Mouse (Mus musculus) heart, embryonic 13.5 days (tissue): Measurements from ENCODE around the gene Lsm10. TPM values are rescaled to one million over a fixed set of nuclear protein-coding genes. Genes with fewer than 3 reads are reported as not detected.

ENCODE experiments used
- ATAC-seq: fragments of 200-750 bp; cut with Nextera tagmentation; 2 replicates; pipeline ENCODE4 v1.8.0; 2017; ENCODE audit warnings: moderate TSS enrichment; ENCODE audit not compliant: insufficient number of reproducible peaks, low FRiP score, low TSS enrichment; ENCODE audit errors: extremely low read depth
- H3K27ac ChIP-seq: fragments of 300-500 bp; sonication (generic); replicated peaks from 2 replicates; pipeline ENCODE4 v1.5.1; 2015; ENCODE audit warnings: moderate library complexity, mild to moderate bottlenecking, inconsistent platforms
- H3K27me3 ChIP-seq: fragments of 300-500 bp; sonication (generic); replicated peaks from 2 replicates; pipeline ENCODE4 v1.6.1; 2015; ENCODE audit warnings: mild to moderate bottlenecking, inconsistent platforms
- H3K36me3 ChIP-seq: fragments of 300-500 bp; sonication (generic); 2 replicates; pipeline ENCODE4 v1.6.1; 2015; ENCODE audit warnings: mild to moderate bottlenecking, inconsistent platforms
- H3K4me1 ChIP-seq: fragments of 300-500 bp; sonication (generic); 2 replicates; pipeline ENCODE4 v1.6.1; 2015; ENCODE audit warnings: inconsistent platforms
- H3K4me2 ChIP-seq: fragments of 300-500 bp; sonication (generic); 2 replicates; pipeline ENCODE4 v1.6.1; 2015; ENCODE audit warnings: inconsistent platforms, mild to moderate bottlenecking, moderate library complexity
- H3K4me3 ChIP-seq: fragments of 300-500 bp; sonication (generic); 2 replicates; pipeline ENCODE4 v1.5.1; 2015; ENCODE audit warnings: moderate library complexity, mild to moderate bottlenecking, inconsistent platforms
- H3K9ac ChIP-seq: fragments of 300-500 bp; sonication (generic); 2 replicates; pipeline ENCODE4 v1.6.1; 2015; ENCODE audit warnings: inconsistent platforms, mild to moderate bottlenecking, moderate library complexity
- H3K9me3 ChIP-seq: fragments of 300-500 bp; sonication (generic); 2 replicates; pipeline ENCODE4 v1.6.1; 2016; ENCODE audit warnings: inconsistent platforms
- WGBS: fragments of 180-500 bp; shearing (Covaris S2); methylation state at CpG from one replicate; pipeline ENCODE4 v1.1.7; 2015; ENCODE audit warnings: mixed read lengths; 5-methylcytosine and 5-hydroxymethylcytosine counted together
- polyA plus RNA-seq: library from polyadenylated mRNA; unstranded; fragments of >200 nt; fragmentation: Nextera tagmentation; extraction: Ambion mirVana; gene quantifications from 2 replicates; pipeline ENCODE4 v1.2.1, GENCODE M21; 2015

The Lsm10 gene
- polyA plus RNA-seq, 1 experiment from 2014 or later: 35.2 TPM

DNA sequence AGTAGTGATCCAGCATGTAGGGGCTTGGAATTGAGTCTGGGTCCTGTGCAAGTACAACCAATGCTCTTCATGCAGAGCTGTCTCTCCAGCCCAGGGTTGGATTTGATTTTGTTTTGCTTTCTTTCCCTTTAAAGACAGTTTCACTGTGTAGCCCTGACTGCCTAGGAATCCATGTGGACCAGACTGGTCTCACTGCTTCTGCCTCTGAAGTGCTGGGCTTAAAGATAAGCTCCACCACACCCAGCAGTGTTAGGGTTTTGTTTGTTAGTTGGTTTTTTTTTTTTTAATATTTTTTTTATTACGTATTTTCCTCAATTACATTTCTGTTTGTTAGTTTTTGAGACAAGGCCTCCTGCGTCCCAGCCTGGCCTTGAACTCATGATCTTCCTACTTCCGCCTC is 2.9 kb downstream of the Lsm10 start:
- H3K4me1 ChIP-seq: peaks cover 63% of the 10 kb centered on the region
- peak overlapping the region; percentile 81 for H3K27ac ChIP-seq
- H3K27me3 ChIP-seq: no peaks in the 10 kb centered on the region
- H3K9me3 ChIP-seq: no peaks in the 10 kb centered on the region
- H3K4me3 ChIP-seq: no peak overlapping the region
- peaks cover 21% of the 10 kb centered on the region for H3K36me3 ChIP-seq
- ATAC-seq: no peak
- peak overlapping the region; percentile 48 for H3K4me2 ChIP-seq
- H3K9ac ChIP-seq: peak overlapping the region; percentile 37; the same call in 1 of the 2 replicates
- 83% methylated on average over 3 of the region's 3 CpGs for WGBS

DNA sequence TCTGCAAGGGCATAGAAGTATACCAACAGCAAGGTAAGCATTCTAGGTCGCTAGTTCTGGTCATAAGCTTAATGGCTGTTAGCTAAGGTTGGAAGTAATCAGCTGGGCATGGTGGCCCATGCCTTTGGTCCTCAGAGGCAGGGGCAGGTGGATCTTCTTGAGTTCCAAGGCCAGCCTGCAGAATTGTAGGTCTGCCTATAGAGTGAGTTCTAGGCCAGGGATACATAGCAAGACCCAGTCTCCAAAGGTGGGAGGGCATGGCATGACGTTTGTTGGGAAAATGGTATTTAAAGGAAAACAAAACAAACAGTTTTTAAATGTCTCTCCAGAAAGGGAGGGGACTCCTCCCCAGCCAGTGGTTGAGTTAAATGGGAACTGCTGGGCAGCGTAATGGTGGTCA is 4.3 kb downstream of the Lsm10 start:
- no peak for ATAC-seq
- Histone ChIP-seq H3K9me3 (no peaks in the 10 kb centered on the region), H3K9ac (no peak overlapping the region), H3K4me3 (no peak overlapping the region), H3K36me3 (peaks cover 21% of the 10 kb centered on the region), H3K4me1 (peaks cover 77% of the 10 kb centered on the region), H3K27ac (0 out of 2 replicates have a peak overlapping the region, but pooled peaks have one; percentile 81), H3K27me3 (no peaks in the 10 kb centered on the region), H3K4me2 (no peak overlapping the region)
- 83% methylated on average over 3 of the region's 3 CpGs for WGBS

GRCm38 (mm10) chr4:126102061-126102841 is 5.8 kb downstream of the Lsm10 start:
- peak overlapping the region; percentile 94 for H3K4me3 ChIP-seq
- no peak; the same call in 1 of the 2 replicates for ATAC-seq

GRCm38 (mm10) chr4:126103057-126103581 is 6.7 kb downstream of the Lsm10 start:
- H3K4me1 ChIP-seq: peaks cover 86% of the 10 kb centered on the region
- WGBS: under 1% methylated on average over 15 of the region's 15 CpGs
- ATAC-seq: peak; percentile 72

More at GRCm38 (mm10) chr4:126102061-126102841, 5.8 kb downstream of the Lsm10 start:
- 51% methylated on average over 7 of the region's 7 CpGs for WGBS
- peak overlapping the region; percentile 96 for H3K27ac ChIP-seq
- peak overlapping the region; percentile 97 for H3K9ac ChIP-seq
- peaks cover 86% of the 10 kb centered on the region for H3K4me1 ChIP-seq
- H3K36me3 ChIP-seq: peaks cover 21% of the 10 kb centered on the region
- H3K9me3 ChIP-seq: no peaks in the 10 kb centered on the region
- no peaks in the 10 kb centered on the region for H3K27me3 ChIP-seq
- peak overlapping the region; percentile 99 for H3K4me2 ChIP-seq

GRCm38 (mm10) chr4:126103590-126104068 is 7.2 kb downstream of the Lsm10 start, which contains the start of gene Stk40:
Stk40 (plus strand) TSS chr4:126103957.
- H3K9ac ChIP-seq: peak within 1 kb of the TSS; percentile 97
- no peaks in the 10 kb centered on the region for H3K9me3 ChIP-seq
- peak; percentile 85 for ATAC-seq
- peak within 1 kb of the TSS; percentile 99 for H3K4me2 ChIP-seq
- under 1% methylated on average over 34 of the region's 34 CpGs for WGBS
- no peaks in the 10 kb centered on the region for H3K27me3 ChIP-seq
- peaks cover 15% of the 10 kb centered on the region for H3K36me3 ChIP-seq
- peak within 1 kb of the TSS; percentile 94 for H3K4me3 ChIP-seq
- peaks cover 87% of the 10 kb centered on the region for H3K4me1 ChIP-seq
- peak within 1 kb of the TSS; percentile 96 for H3K27ac ChIP-seq

More at GRCm38 (mm10) chr4:126103057-126103581, 6.7 kb downstream of the Lsm10 start:
- H3K27ac ChIP-seq: peak overlapping the region; percentile 96
- peak overlapping the region; percentile 94 for H3K4me3 ChIP-seq
- H3K27me3 ChIP-seq: no peaks in the 10 kb centered on the region
- H3K4me2 ChIP-seq: peak overlapping the region; percentile 99
- H3K36me3 ChIP-seq: peaks cover 20% of the 10 kb centered on the region
- H3K9me3 ChIP-seq: no peaks in the 10 kb centered on the region
- peak overlapping the region; percentile 97 for H3K9ac ChIP-seq

DNA sequence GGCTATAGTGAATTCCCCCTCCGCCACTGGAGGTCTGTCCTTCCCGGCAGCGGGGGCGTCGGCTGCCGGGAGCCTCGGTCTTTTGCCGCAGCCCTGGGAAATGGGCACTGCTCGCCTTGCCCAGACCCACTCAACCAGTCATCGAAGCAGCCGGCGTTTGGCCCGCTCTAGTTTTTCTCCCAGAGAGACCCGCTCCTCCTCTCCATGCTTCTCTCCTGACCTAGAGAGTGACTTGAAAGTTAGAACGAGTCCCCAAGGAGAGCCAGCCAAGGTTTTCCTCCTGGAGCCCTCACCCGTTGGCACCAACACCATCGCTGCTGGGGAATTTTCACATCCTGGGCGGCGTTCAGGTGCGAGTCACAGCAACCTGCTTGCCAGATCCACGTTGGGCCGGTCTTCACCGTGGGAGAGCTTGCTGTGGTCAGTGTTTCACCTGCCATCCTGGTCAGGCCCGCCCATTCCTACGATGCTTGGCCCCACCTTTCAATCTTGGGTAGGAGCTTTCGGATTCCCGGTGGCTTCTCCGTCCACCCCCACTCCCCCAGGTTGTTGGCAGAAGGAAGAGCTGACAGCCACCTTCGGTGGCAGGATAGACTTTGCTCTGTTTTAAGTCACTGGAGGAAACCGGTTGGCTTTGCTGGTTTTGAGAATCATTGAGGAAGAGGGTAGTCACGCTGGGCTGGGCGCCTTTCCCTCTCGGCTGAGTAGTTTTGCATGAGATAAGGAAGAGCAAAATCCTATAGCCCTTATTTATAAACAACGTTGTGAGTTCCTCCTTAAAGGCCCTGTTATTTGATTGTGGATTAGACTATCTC is 8.0 kb downstream of the Lsm10 start:
- ATAC-seq: no peak
- Histone ChIP-seq H3K27me3 (no peaks in the 10 kb centered on the region), H3K4me1 (peaks cover 87% of the 10 kb centered on the region), H3K27ac (peak overlapping the region; percentile 96), H3K36me3 (0 out of 2 replicates have a peak, but pooled peaks cover 8% of the 10 kb centered on the region), H3K9ac (peak overlapping the region; percentile 97), H3K4me2 (peak overlapping the region; percentile 99), H3K9me3 (no peaks in the 10 kb centered on the region), H3K4me3 (peak overlapping the region; percentile 94)
- 1% methylated on average over 34 of the region's 34 CpGs for WGBS

- no peak overlapping the region for H3K27ac ChIP-seq
- peak overlapping the region; percentile 97 for H3K9ac ChIP-seq
- peaks cover 87% of the 10 kb centered on the region for H3K4me1 ChIP-seq
- H3K27me3 ChIP-seq: no peaks in the 10 kb centered on the region
- no peaks in the 10 kb centered on the region for H3K9me3 ChIP-seq
- H3K36me3 ChIP-seq: 0 out of 2 replicates have a peak, but pooled peaks cover 7% of the 10 kb centered on the region
- H3K4me3 ChIP-seq: peak overlapping the region; percentile 94
- no peak for ATAC-seq
- 66% methylated on average over 7 of the region's 7 CpGs for WGBS
- peak overlapping the region; percentile 99 for H3K4me2 ChIP-seq
Observed at GRCm38 (mm10) chr4:126105131-126105783, 8.8 kb downstream of the Lsm10 start.

DNA sequence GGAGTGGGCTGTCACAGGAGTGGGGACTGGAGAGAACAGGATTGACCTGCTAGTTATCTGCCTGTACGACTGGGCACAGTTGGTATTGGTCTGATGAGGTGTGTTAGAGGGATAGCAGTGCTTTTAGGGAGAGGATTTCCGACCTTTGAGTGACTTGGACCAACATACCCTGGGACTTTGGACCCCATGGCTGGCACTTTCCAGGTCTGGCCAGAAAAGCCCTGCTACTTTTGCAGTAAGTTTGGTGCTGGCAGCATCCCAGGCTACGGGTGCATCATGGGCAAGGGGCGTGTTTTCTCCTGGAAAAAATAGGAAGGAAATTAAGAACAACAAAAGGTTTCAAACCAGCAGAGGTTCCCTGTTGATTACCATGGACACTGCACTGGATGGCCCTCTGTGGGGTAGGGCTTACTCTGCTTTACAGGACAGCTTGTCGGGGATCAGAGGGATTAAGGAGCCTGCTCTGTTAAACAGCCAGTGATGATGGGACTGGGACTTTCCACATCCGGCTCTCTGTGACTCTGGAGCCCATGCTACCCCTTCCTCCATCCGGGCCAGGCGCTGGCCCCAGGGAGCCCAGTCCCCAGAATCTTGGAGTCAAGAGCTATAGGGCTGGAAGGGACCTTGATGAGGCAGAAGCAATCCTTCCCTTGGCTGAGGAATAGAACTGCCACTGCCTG is 11.8 kb downstream of the Lsm10 start:
- WGBS: 57% methylated on average over 8 of the region's 8 CpGs
- Histone ChIP-seq H3K36me3 (no peaks in the 10 kb centered on the region), H3K4me1 (peaks cover 86% of the 10 kb centered on the region), H3K27me3 (no peaks in the 10 kb centered on the region), H3K4me3 (no peak overlapping the region), H3K9me3 (no peaks in the 10 kb centered on the region), H3K9ac (peak overlapping the region; percentile 69), H3K4me2 (peak overlapping the region; percentile 14; the same call in 1 of the 2 replicates), H3K27ac (peak overlapping the region; percentile 96)
- no peak for ATAC-seq

DNA sequence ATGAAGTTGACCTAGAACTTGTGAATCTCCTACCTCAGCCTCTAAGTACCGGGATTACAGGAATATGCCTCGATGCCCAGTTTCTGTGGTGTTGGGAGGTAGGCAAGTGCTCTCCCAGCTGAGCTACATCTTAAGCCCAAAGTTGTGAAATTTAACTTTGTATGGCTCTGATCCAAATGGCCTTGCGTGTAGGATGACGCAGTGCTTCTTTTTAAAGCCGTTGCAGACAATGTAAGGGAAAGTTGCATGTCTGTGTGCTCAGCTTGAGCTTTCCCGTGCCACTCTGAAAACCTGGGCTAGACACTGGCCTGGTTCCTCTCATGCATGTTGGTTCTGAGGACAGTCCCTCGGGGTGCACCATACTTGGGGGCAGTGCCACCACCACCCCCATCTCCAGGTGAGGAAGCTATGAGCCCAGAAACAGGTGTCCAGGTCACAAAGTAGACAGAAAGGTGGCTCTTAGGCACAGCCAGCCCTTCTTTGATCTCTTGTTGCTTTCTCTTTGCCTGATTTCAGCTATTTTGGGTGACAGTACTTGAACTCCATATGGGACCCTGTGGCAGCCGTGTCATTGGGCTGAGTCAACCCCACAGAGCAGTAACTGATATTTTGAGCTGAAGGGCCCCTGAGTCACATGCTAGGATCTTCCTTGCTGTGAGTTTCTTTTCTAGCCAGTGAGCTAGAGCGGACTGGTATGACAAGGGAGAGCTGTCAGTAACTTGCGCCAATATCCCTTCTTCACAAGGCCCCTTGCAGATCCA is 13.4 kb downstream of the Lsm10 start:
- ATAC-seq: no peak
- H3K27ac ChIP-seq: peak overlapping the region; percentile 96
- H3K27me3 ChIP-seq: no peaks in the 10 kb centered on the region
- H3K36me3 ChIP-seq: no peaks in the 10 kb centered on the region
- H3K4me1 ChIP-seq: peaks cover 86% of the 10 kb centered on the region
- H3K9me3 ChIP-seq: no peaks in the 10 kb centered on the region
- peak overlapping the region; percentile 72 for H3K9ac ChIP-seq
- WGBS: 55% methylated on average over 10 of the region's 10 CpGs
- peak overlapping the region; percentile 60 for H3K4me2 ChIP-seq
- H3K4me3 ChIP-seq: peak overlapping the region; percentile 21; the same call in 1 of the 2 replicates
